Mouse (Mus musculus): ENCODE measurements at regions not wholly inside any gene's neighbourhood (a gene's known extent, or its start where the extent isn't known, plus 50 kb on each side); places are given as distances from the start of the nearest gene placed in this dataset.

- TF ChIP-seq CTCF (IDR thresholded peaks at IDR 0.05; ENCODE audit: low read depth) (no peak), EP300 (IDR thresholded peaks at IDR 0.05; ENCODE audit: low read depth) (no peak)
Observed at GRCm38 (mm10) chr2:45370615-45370968, 253.4 kb upstream of the Zeb2 start.
